Mouse (Mus musculus) liver, embryonic 11.5 days (tissue): ENCODE results near the gene Ampd1. TPM values are rescaled to one million over a fixed set of nuclear protein-coding genes. Genes with fewer than 3 reads are reported as not detected.

Source experiments
- ATAC-seq: fragments of 200-750 bp; cut with Nextera tagmentation; replicated peaks from 2 replicates; pipeline ENCODE4 v1.8.0; 2017; ENCODE audit warnings: moderate number of reproducible peaks, mild to moderate bottlenecking, moderate TSS enrichment, moderate library complexity; ENCODE audit not compliant: low FRiP score
- DNase-seq: peaks from one replicate; pipeline ENCODE4 v3.0.0-alpha.2; 2017; ENCODE audit warnings: low spot score
- H3K27ac ChIP-seq: fragments of 300-500 bp; sonication (generic); 2 replicates; pipeline ENCODE4 v1.5.1; 2014; ENCODE audit warnings: mild to moderate bottlenecking, low read depth, low read length, control low read depth
- H3K27me3 ChIP-seq: fragments of 300-500 bp; sonication (generic); replicated peaks from 2 replicates; pipeline ENCODE4 v1.6.1; 2014; ENCODE audit warnings: low read length, mixed read lengths; ENCODE audit not compliant: control insufficient read depth, insufficient read depth
- H3K36me3 ChIP-seq: fragments of 300-500 bp; sonication (generic); 2 replicates; pipeline ENCODE4 v1.6.1; 2014; ENCODE audit warnings: mild to moderate bottlenecking, low read length, moderate library complexity, mixed read lengths; ENCODE audit not compliant: control insufficient read depth, insufficient read depth
- H3K4me1 ChIP-seq: fragments of 300-500 bp; sonication (generic); replicated peaks from 2 replicates; pipeline ENCODE4 v1.6.1; 2014; ENCODE audit warnings: low read length, mixed read lengths; ENCODE audit not compliant: control insufficient read depth, insufficient read depth
- H3K4me2 ChIP-seq: fragments of 300-500 bp; sonication (generic); 2 replicates; pipeline ENCODE4 v1.6.1; 2014; ENCODE audit warnings: mild to moderate bottlenecking, control low read depth, moderate library complexity
- H3K4me3 ChIP-seq: fragments of 300-500 bp; sonication (generic); 2 replicates; pipeline ENCODE4 v1.5.1; 2014; ENCODE audit warnings: low read depth, low read length, control low read depth
- H3K9ac ChIP-seq: fragments of 300-500 bp; sonication (generic); 2 replicates; pipeline ENCODE4 v1.6.1; 2014; ENCODE audit warnings: low read depth, low read length, control low read depth
- H3K9me3 ChIP-seq: fragments of 300-500 bp; sonication (generic); 2 replicates; pipeline ENCODE4 v1.6.1; 2016; ENCODE audit warnings: low read length, inconsistent platforms, mixed read lengths; ENCODE audit not compliant: control insufficient read depth
- WGBS: fragments of 180-500 bp; shearing (Covaris S2); extraction: QIAGEN DNeasy Blood & Tissue Kit; methylation state at CpG from one replicate; pipeline ENCODE4 v1.1.7; 2014; 5-methylcytosine and 5-hydroxymethylcytosine counted together
- polyA plus RNA-seq: library from polyadenylated mRNA; unstranded; fragments of >200 nt; fragmentation: Nextera tagmentation; extraction: Ambion mirVana; gene quantifications from 2 replicates; pipeline ENCODE4 v1.2.1, GENCODE M21; 2014

Ampd1 gene
- 0.40 and 0.53 TPM in 2 replicates for polyA plus RNA-seq

GRCm38 (mm10) chr3:103073771-103074170 is at the start of gene Ampd1:
Gene Ampd1, plus strand, starts transcription at chr3:103074014.
- Histone ChIP-seq H3K4me1 (no peaks in the 10 kb centered on the region), H3K9ac (no peak within 1 kb of the TSS), H3K4me3 (no peak within 1 kb of the TSS), H3K27ac (no peak within 1 kb of the TSS), H3K36me3 (peaks cover 2% of the 10 kb centered on the region; the same call in 1 of the 2 replicates), H3K9me3 (no peaks in the 10 kb centered on the region), H3K27me3 (no peaks in the 10 kb centered on the region), H3K4me2 (no peak within 1 kb of the TSS)
- 70% methylated on average over 5 of the region's 5 CpGs for WGBS
- no peak for ATAC-seq
- no peak for DNase-seq

- WGBS: 97% methylated on average over 1 of the region's 1 CpGs
- Histone ChIP-seq H3K27me3 (no peaks in the 10 kb centered on the region), H3K4me3 (no peak overlapping the region), H3K9me3 (no peaks in the 10 kb centered on the region), H3K4me2 (no peak overlapping the region), H3K36me3 (peaks cover 23% of the 10 kb centered on the region; the same call in 1 of the 2 replicates), H3K9ac (no peak overlapping the region), H3K27ac (no peak overlapping the region), H3K4me1 (peaks cover 17% of the 10 kb centered on the region)
- ATAC-seq: no peak
- DNase-seq: no peak
Measured at GRCm38 (mm10) chr3:103026174-103026573, 47.6 kb upstream of the Ampd1 start.

- H3K9ac ChIP-seq: no peak overlapping the region
- WGBS: 93% methylated on average over 6 of the region's 6 CpGs
- ATAC-seq: no peak
- no peaks in the 10 kb centered on the region for H3K4me1 ChIP-seq
- no peak overlapping the region for H3K4me3 ChIP-seq
- H3K27ac ChIP-seq: no peak overlapping the region
- no peak overlapping the region for H3K4me2 ChIP-seq
- no peaks in the 10 kb centered on the region for H3K9me3 ChIP-seq
- no peaks in the 10 kb centered on the region for H3K27me3 ChIP-seq
- H3K36me3 ChIP-seq: peaks cover 20% of the 10 kb centered on the region
- DNase-seq: no peak
Measured at GRCm38 (mm10) chr3:103040285-103040684, 33.5 kb upstream of the Ampd1 start.

- ATAC-seq: no peak
Measured at GRCm38 (mm10) chr3:103040861-103041379, 32.9 kb upstream of the Ampd1 start.

GRCm38 (mm10) chr3:103056016-103056595 is 17.7 kb upstream of the Ampd1 start:
- peaks cover 17% of the 10 kb centered on the region for H3K36me3 ChIP-seq
- 87% methylated on average over 5 of the region's 5 CpGs for WGBS
- no peak overlapping the region for H3K4me2 ChIP-seq
- no peaks in the 10 kb centered on the region; the same call in 1 of the 2 replicates for H3K4me1 ChIP-seq
- ATAC-seq (no peak), DNase-seq (no peak)
- H3K4me3 ChIP-seq: no peak overlapping the region
- H3K9ac ChIP-seq: no peak overlapping the region
- no peak overlapping the region for H3K27ac ChIP-seq
- H3K27me3 ChIP-seq: no peaks in the 10 kb centered on the region
- H3K9me3 ChIP-seq: no peaks in the 10 kb centered on the region

More at GRCm38 (mm10) chr3:103040861-103041379, 32.9 kb upstream of the Ampd1 start:
- H3K4me2 ChIP-seq: no peak overlapping the region
- H3K36me3 ChIP-seq: peaks cover 22% of the 10 kb centered on the region
- no peak overlapping the region for H3K9ac ChIP-seq
- no peak for DNase-seq
- WGBS: 84% methylated on average over 1 of the region's 1 CpGs
- H3K9me3 ChIP-seq: no peaks in the 10 kb centered on the region
- H3K27me3 ChIP-seq: no peaks in the 10 kb centered on the region
- H3K4me1 ChIP-seq: no peaks in the 10 kb centered on the region
- H3K27ac ChIP-seq: no peak overlapping the region
- no peak overlapping the region for H3K4me3 ChIP-seq

- Histone ChIP-seq H3K27ac (peak overlapping the region; percentile 44; the same call in 1 of the 2 replicates), H3K4me3 (peak overlapping the region; percentile 74), H3K4me2 (peak overlapping the region; percentile 65), H3K36me3 (peaks cover 16% of the 10 kb centered on the region), H3K4me1 (no peaks in the 10 kb centered on the region; the same call in 1 of the 2 replicates), H3K9me3 (no peaks in the 10 kb centered on the region), H3K9ac (no peak overlapping the region; the same call in 1 of the 2 replicates), H3K27me3 (no peaks in the 10 kb centered on the region)
- WGBS: 6% methylated on average over 10 of the region's 10 CpGs
- ATAC-seq: peak; percentile 59
- no peak for DNase-seq
Measured at GRCm38 (mm10) chr3:103057752-103058151, 16.1 kb upstream of the Ampd1 start.

GRCm38 (mm10) chr3:103058207-103059157 is 15.3 kb upstream of the Ampd1 start, which contains the start of gene Nras:
Gene Nras, plus strand, starts transcription at chr3:103058285.
- Histone ChIP-seq H3K9me3 (no peaks in the 10 kb centered on the region), H3K4me2 (peak within 1 kb of the TSS; percentile 82), H3K4me1 (no peaks in the 10 kb centered on the region; the same call in 1 of the 2 replicates), H3K9ac (peak within 1 kb of the TSS; percentile 83), H3K36me3 (peaks cover 23% of the 10 kb centered on the region), H3K27ac (peak within 1 kb of the TSS; percentile 85), H3K27me3 (no peaks in the 10 kb centered on the region), H3K4me3 (peak within 1 kb of the TSS; percentile 74)
- DNase-seq (peak; percentile 98), ATAC-seq (peak; percentile 95)
- 3% methylated on average over 46 of the region's 46 CpGs for WGBS

- Histone ChIP-seq H3K4me3 (no peak overlapping the region), H3K4me2 (no peak overlapping the region), H3K27ac (no peak overlapping the region), H3K9ac (no peak overlapping the region), H3K36me3 (peaks cover 43% of the 10 kb centered on the region), H3K27me3 (no peaks in the 10 kb centered on the region), H3K4me1 (no peaks in the 10 kb centered on the region), H3K9me3 (no peaks in the 10 kb centered on the region)
- 92% methylated on average over 8 of the region's 8 CpGs for WGBS
- peak; percentile 20 for DNase-seq
- ATAC-seq: no peak
Measured at GRCm38 (mm10) chr3:103066927-103067326, 6.9 kb upstream of the Ampd1 start.
